Mouse (Mus musculus) hindbrain, embryonic 13.5 days (tissue): ENCODE measurements around the gene Klhl22. TPM values are rescaled to one million over a fixed set of nuclear protein-coding genes. Genes with fewer than 3 reads are reported as not detected.
A peak's percentile ranks its signal among the peaks of the same experiment; 100 is the strongest.

ENCODE experiments used
- ATAC-seq: fragments of 200-750 bp; cut with Nextera tagmentation; 2 replicates; pipeline ENCODE4 v1.8.0; 2017; ENCODE audit warnings: moderate TSS enrichment; ENCODE audit not compliant: low FRiP score
- H3K27ac ChIP-seq: fragments of 300-500 bp; sonication (generic); 2 replicates; pipeline ENCODE4 v1.5.1; 2015; ENCODE audit warnings: inconsistent platforms, mild to moderate bottlenecking, moderate library complexity
- H3K27me3 ChIP-seq: fragments of 300-500 bp; sonication (generic); 2 replicates; pipeline ENCODE4 v1.6.1; 2015; ENCODE audit warnings: mild to moderate bottlenecking, inconsistent platforms
- H3K36me3 ChIP-seq: fragments of 300-500 bp; sonication (generic); 2 replicates; pipeline ENCODE4 v1.6.1; 2015; ENCODE audit warnings: mild to moderate bottlenecking, inconsistent platforms
- H3K4me1 ChIP-seq: fragments of 300-500 bp; sonication (generic); replicated peaks from 2 replicates; pipeline ENCODE4 v1.6.1; 2015; ENCODE audit warnings: inconsistent platforms
- H3K4me2 ChIP-seq: fragments of 300-500 bp; sonication (generic); 2 replicates; pipeline ENCODE4 v1.6.1; 2015; ENCODE audit warnings: inconsistent platforms, mild to moderate bottlenecking, moderate library complexity
- H3K4me3 ChIP-seq: fragments of 300-500 bp; sonication (generic); 2 replicates; pipeline ENCODE4 v1.5.1; 2015; ENCODE audit warnings: mild to moderate bottlenecking, inconsistent platforms
- H3K9ac ChIP-seq: fragments of 300-500 bp; sonication (generic); 2 replicates; pipeline ENCODE4 v1.6.1; 2015; ENCODE audit warnings: mild to moderate bottlenecking, inconsistent platforms
- H3K9me3 ChIP-seq: fragments of 300-500 bp; sonication (generic); 2 replicates; pipeline ENCODE4 v1.6.1; 2016; ENCODE audit warnings: inconsistent platforms
- WGBS: fragments of 180-500 bp; shearing (Covaris S2); methylation state at CpG from one replicate; pipeline ENCODE4 v1.1.7; 2015; 5-methylcytosine and 5-hydroxymethylcytosine counted together
- polyA plus RNA-seq: library from polyadenylated mRNA; unstranded; fragments of >200 nt; fragmentation: Nextera tagmentation; extraction: Ambion mirVana; gene quantifications from 2 replicates; pipeline ENCODE4 v1.2.1, GENCODE M21; 2015

Klhl22 gene
- polyA plus RNA-seq, 1 experiment from 2014 or later: 70.9 TPM

GRCm38 (mm10) chr16:17759813-17760321, 449 bp downstream of the Klhl22 start:
- Histone ChIP-seq H3K4me2 (peak overlapping the region; percentile 84), H3K9me3 (no peaks in the 10 kb centered on the region), H3K36me3 (peaks cover 11% of the 10 kb centered on the region; the same call in 1 of the 2 replicates), H3K4me1 (peaks cover 46% of the 10 kb centered on the region), H3K27ac (peak overlapping the region; percentile 82), H3K27me3 (peaks cover 14% of the 10 kb centered on the region), H3K4me3 (peak overlapping the region; percentile 67), H3K9ac (peak overlapping the region; percentile 91)
- peak; percentile 57 for ATAC-seq
- under 1% methylated on average over 54 of the region's 54 CpGs for whole genome bisulfite sequencing

DNA sequence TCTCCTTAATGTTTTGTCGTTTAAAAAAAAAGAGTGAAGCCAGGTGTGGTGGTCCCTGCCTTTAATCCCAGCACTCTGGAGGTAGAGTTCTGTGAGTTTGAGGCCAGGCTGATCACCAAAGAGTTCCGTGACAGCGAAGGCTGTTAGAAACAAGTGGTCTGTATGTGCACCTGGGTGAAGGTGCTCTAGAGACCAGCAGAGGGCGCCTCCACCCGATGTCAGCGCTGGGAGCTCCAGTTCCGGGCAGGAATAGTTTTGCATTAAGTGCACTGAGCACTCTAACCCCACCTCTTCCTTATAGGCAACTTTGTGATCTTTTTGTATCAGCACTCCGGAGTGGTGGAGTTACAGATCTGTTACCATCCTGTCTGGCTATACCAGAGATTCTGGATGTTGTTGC, 1.2 kb downstream of the Klhl22 start:
- H3K4me1 ChIP-seq: peaks cover 46% of the 10 kb centered on the region
- H3K4me3 ChIP-seq: peak overlapping the region; percentile 67
- 39% methylated on average over 8 of the region's 8 CpGs for WGBS
- H3K9me3 ChIP-seq: no peaks in the 10 kb centered on the region
- ATAC-seq: no peak
- H3K36me3 ChIP-seq: peaks cover 18% of the 10 kb centered on the region
- peak overlapping the region; percentile 91; the same call in 1 of the 2 replicates for H3K9ac ChIP-seq
- H3K4me2 ChIP-seq: peak overlapping the region; percentile 84
- peaks cover 14% of the 10 kb centered on the region for H3K27me3 ChIP-seq
- H3K27ac ChIP-seq: no peak overlapping the region

- Histone ChIP-seq H3K27me3 (peaks cover 14% of the 10 kb centered on the region), H3K4me1 (peaks cover 50% of the 10 kb centered on the region), H3K4me3 (peak overlapping the region; percentile 67; the same call in 1 of the 2 replicates), H3K36me3 (peaks cover 22% of the 10 kb centered on the region), H3K4me2 (peak overlapping the region; percentile 84), H3K9me3 (no peaks in the 10 kb centered on the region), H3K9ac (0 out of 2 replicates have a peak overlapping the region, but pooled peaks have one; percentile 19), H3K27ac (no peak overlapping the region)
- WGBS: 40% methylated on average over 1 of the region's 1 CpGs
- no peak for ATAC-seq
Measured at GRCm38 (mm10) chr16:17761074-17761473, 1.7 kb downstream of the Klhl22 start.

- peaks cover 44% of the 10 kb centered on the region for H3K4me1 ChIP-seq
- H3K9me3 ChIP-seq: no peaks in the 10 kb centered on the region
- ATAC-seq: no peak
- peak overlapping the region; percentile 43; the same call in 1 of the 2 replicates for H3K9ac ChIP-seq
- H3K4me2 ChIP-seq: no peak overlapping the region
- H3K36me3 ChIP-seq: peaks cover 49% of the 10 kb centered on the region
- H3K4me3 ChIP-seq: no peak overlapping the region
- no peaks in the 10 kb centered on the region for H3K27me3 ChIP-seq
- WGBS: 92% methylated on average over 4 of the region's 4 CpGs
- H3K27ac ChIP-seq: no peak overlapping the region
Measured at GRCm38 (mm10) chr16:17764108-17764511, 4.7 kb downstream of the Klhl22 start.

DNA sequence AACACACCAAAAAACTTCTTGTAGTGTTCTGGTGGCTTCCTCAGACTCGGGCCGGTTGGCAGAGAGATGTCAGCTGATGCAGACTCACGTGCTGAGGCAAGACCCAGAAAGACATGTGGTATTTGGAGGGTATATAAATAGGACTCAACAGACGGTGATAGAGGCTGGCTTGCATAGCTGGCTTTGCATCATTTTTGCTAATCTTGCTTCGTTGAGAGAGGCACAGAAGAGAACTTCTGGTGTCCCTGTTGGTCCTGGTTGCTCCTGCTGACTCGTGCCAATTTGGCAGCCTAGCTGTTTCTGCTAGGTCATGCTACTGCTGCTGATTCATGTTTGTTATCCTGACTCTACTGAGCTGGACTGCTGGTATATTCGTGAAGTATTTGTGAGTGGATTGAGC, 9.4 kb downstream of the Klhl22 start:
- Histone ChIP-seq H3K4me1 (peaks cover 12% of the 10 kb centered on the region), H3K27me3 (no peaks in the 10 kb centered on the region), H3K4me3 (no peak overlapping the region), H3K4me2 (no peak overlapping the region), H3K9me3 (no peaks in the 10 kb centered on the region), H3K27ac (no peak overlapping the region), H3K9ac (no peak overlapping the region), H3K36me3 (peaks cover 75% of the 10 kb centered on the region)
- ATAC-seq: no peak
- WGBS: 90% methylated on average over 7 of the region's 7 CpGs

DNA sequence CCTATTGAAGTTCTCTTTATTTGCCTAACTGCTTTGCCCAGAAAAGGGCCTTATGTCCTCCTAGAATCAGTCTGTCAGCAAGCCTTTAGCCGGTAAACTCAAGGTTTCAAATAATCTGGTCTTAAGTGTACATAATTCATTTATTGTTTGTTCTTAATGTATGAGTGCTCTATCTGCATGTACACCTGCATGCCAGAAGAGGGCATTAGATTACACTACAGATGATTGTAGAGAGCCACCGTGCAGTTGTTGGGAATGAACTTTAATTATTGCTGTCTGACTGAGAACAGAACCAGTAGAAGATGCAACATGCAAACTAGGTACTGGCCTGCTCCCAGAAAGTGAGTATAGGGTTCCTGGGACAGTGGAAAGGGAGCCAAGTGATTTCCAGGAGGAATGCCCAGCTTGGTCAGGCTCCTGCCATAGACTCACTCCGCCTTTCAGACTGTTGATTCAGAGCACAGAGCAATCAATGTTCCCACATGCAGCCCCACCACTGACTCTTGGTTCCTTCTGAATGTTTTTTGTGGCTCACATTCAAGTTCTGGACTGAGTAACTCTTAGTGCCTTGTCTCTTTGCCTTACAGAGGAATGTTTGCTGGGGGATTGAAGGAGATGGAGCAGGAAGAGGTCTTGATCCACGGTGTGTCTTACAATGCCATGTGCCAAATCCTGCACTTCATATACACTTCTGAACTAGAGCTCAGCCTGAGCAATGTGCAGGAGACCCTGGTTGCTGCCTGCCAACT, 11.9 kb downstream of the Klhl22 start:
- H3K4me1 ChIP-seq: no peaks in the 10 kb centered on the region
- H3K4me2 ChIP-seq: no peak overlapping the region
- no peak overlapping the region for H3K27ac ChIP-seq
- H3K4me3 ChIP-seq: no peak overlapping the region
- no peak overlapping the region for H3K9ac ChIP-seq
- 83% methylated on average over 4 of the region's 4 CpGs for WGBS
- H3K9me3 ChIP-seq: no peaks in the 10 kb centered on the region
- H3K27me3 ChIP-seq: no peaks in the 10 kb centered on the region
- no peak for ATAC-seq
- H3K36me3 ChIP-seq: peaks cover 68% of the 10 kb centered on the region

GRCm38 (mm10) chr16:17776828-17777227, 17.4 kb downstream of the Klhl22 start:
- H3K4me1 ChIP-seq: no peaks in the 10 kb centered on the region
- WGBS: 67% methylated on average over 11 of the region's 11 CpGs
- H3K9me3 ChIP-seq: no peaks in the 10 kb centered on the region
- H3K36me3 ChIP-seq: peaks cover 74% of the 10 kb centered on the region
- H3K4me2 ChIP-seq: no peak overlapping the region
- no peak for ATAC-seq
- no peak overlapping the region for H3K27ac ChIP-seq
- H3K4me3 ChIP-seq: no peak overlapping the region
- no peaks in the 10 kb centered on the region for H3K27me3 ChIP-seq
- no peak overlapping the region for H3K9ac ChIP-seq

DNA sequence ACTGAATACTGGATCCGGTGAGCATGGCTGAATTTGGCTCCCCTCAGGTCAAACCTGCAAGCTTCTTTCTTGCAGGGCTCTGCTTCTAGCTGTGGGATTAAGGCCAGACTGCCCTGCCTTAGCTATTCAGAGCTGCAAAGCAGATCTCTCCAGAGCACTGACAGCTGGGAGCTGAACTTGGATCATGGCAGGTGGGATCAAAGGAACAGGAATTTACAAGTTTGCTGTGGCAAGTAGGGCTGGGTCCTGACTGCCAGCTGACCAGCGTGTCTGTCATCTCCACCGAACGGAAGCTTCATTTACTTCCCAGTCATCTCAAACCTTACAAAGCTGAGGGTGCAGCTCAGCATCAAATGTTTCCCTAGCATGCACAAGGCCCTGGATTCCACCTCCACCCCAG, 18.8 kb downstream of the Klhl22 start:
- Histone ChIP-seq H3K27me3 (no peaks in the 10 kb centered on the region), H3K9me3 (no peaks in the 10 kb centered on the region), H3K4me2 (no peak overlapping the region), H3K4me3 (no peak overlapping the region), H3K36me3 (peaks cover 76% of the 10 kb centered on the region), H3K4me1 (no peaks in the 10 kb centered on the region), H3K9ac (no peak overlapping the region), H3K27ac (no peak overlapping the region)
- WGBS: 84% methylated on average over 4 of the region's 4 CpGs
- no peak for ATAC-seq

DNA sequence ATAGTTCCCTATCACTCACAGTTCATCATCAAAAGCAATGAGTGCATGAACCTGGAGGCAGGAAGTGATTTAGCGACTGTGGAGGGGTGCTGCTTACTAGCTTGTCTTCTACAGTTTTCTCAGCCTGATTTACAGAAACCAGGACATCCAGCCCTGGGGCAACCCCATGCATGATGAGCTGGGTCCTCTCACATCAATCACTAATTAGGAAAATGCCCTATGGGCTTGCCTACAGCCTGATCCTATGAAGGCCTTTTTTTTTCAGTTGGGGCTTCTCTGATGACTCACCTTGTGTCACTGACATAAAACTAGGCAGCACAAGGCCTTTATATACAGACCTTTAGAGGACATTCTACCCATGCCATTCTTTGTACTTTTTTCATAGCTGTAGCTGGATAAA, 20.3 kb downstream of the Klhl22 start:
- H3K9ac ChIP-seq: no peak overlapping the region
- H3K4me1 ChIP-seq: no peaks in the 10 kb centered on the region
- no peak overlapping the region for H3K4me3 ChIP-seq
- peaks cover 81% of the 10 kb centered on the region for H3K36me3 ChIP-seq
- no peaks in the 10 kb centered on the region for H3K27me3 ChIP-seq
- ATAC-seq: no peak
- H3K27ac ChIP-seq: no peak overlapping the region
- H3K9me3 ChIP-seq: no peaks in the 10 kb centered on the region
- no peak overlapping the region for H3K4me2 ChIP-seq
- 89% methylated on average over 1 of the region's 1 CpGs for WGBS

GRCm38 (mm10) chr16:17785337-17785736, 25.9 kb downstream of the Klhl22 start:
- Histone ChIP-seq H3K9ac (no peak overlapping the region), H3K27ac (no peak overlapping the region), H3K4me1 (no peaks in the 10 kb centered on the region), H3K9me3 (no peaks in the 10 kb centered on the region), H3K36me3 (peaks cover 91% of the 10 kb centered on the region), H3K4me2 (no peak overlapping the region), H3K27me3 (no peaks in the 10 kb centered on the region), H3K4me3 (no peak overlapping the region)
- no peak for ATAC-seq
- WGBS: 65% methylated on average over 3 of the region's 3 CpGs

DNA sequence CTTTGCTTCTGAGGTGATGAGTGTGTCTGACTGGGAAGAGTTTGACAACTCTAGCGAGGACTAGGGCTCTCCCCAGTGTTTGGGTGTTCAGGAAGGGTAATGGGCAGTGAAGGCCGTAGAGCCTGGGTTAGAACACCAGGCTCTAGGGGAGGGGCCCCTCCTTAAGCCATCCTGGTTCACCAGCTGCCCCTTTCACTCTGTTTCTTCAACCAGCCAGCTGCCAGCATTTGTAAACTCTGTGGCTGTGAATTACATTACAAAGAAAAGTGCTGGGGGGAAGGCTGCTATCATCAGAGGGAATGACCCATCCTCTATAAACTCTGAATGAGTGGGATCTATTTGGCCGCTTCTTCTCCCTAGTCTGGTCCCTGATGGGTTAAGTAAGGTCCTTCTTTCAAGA, 33.3 kb downstream of the Klhl22 start:
- H3K36me3 ChIP-seq: peaks cover 63% of the 10 kb centered on the region
- 71% methylated on average over 3 of the region's 3 CpGs for WGBS

DNA sequence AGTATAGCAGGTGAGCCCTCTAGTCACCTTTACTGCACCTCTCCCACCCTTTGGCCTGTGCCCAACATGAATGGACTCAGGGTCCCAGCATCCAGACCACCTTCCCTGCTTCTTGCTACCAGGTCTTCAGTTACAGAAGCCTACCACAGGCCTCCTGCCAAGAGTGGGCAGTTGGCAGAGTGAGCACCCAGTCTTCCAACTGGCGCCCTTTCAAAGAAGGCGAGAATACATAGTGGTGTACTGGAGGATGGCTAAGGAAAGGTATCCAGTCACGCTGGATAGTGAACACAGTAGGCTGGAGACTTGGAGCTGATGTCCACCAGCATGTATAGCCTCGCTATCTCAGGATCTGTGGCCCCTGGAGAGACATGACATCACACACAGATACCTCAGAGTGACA, 34.6 kb downstream of the Klhl22 start:
- WGBS: 91% methylated on average over 4 of the region's 4 CpGs
- Histone ChIP-seq H3K4me2 (no peak overlapping the region), H3K4me1 (peaks cover 25% of the 10 kb centered on the region), H3K27me3 (peaks cover 57% of the 10 kb centered on the region), H3K27ac (no peak overlapping the region), H3K4me3 (no peak overlapping the region), H3K36me3 (peaks cover 51% of the 10 kb centered on the region), H3K9me3 (no peaks in the 10 kb centered on the region), H3K9ac (no peak overlapping the region)
- ATAC-seq: no peak

More for the DNA sequence above, 33.3 kb downstream of the Klhl22 start:
- Histone ChIP-seq H3K27ac (no peak overlapping the region), H3K9ac (no peak overlapping the region), H3K4me2 (no peak overlapping the region), H3K9me3 (no peaks in the 10 kb centered on the region), H3K4me1 (peaks cover 13% of the 10 kb centered on the region), H3K4me3 (no peak overlapping the region), H3K27me3 (peaks cover 44% of the 10 kb centered on the region)
- no peak for ATAC-seq

GRCm38 (mm10) chr16:17795643-17796042, 36.2 kb downstream of the Klhl22 start:
- 61% methylated on average over 5 of the region's 5 CpGs for WGBS
- H3K27me3 ChIP-seq: peaks cover 72% of the 10 kb centered on the region

More at GRCm38 (mm10) chr16:17795643-17796042, 36.2 kb downstream of the Klhl22 start:
- H3K4me1 ChIP-seq: peaks cover 25% of the 10 kb centered on the region
- ATAC-seq: no peak
- no peak overlapping the region for H3K4me3 ChIP-seq
- peaks cover 36% of the 10 kb centered on the region for H3K36me3 ChIP-seq
- H3K9me3 ChIP-seq: no peaks in the 10 kb centered on the region
- no peak overlapping the region for H3K4me2 ChIP-seq
- no peak overlapping the region for H3K9ac ChIP-seq
- H3K27ac ChIP-seq: no peak overlapping the region
